Mouse (Mus musculus): ENCODE measurements at regions not wholly inside any gene's neighbourhood (a gene's known extent, or its start where the extent isn't known, plus 50 kb on each side); places are given as distances from the start of the nearest gene placed in this dataset. TPM values are rescaled to one million over a fixed set of nuclear protein-coding genes. Genes with fewer than 3 reads are reported as not detected.
A peak's percentile ranks its signal among the peaks of the same experiment; 100 is the strongest.

DNA sequence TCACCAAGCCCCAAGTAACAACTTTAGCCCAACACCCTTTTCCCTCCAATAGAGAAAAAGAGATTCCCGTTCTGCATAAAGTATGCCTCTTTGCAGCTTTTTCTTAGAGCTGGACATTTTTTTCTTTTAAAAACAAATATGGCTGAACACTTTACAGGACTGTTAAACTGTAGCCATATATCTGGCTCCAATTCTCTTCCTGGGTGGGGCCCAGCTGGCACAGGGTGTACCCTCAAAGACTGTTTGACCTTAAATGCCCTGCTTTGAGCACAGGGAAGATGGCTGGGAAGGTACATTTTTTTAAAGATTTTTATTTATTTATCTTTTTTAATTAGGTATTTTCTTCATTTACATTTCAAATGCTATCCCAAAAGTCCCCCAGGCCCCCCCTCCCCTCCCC is 55.7 kb upstream of the Klf3 start:
- Histone ChIP-seq H3K9ac (no peak overlapping the region), H3K4me1 (replicated peaks) (peaks cover 19% of the 10 kb centered on the region), H3K4me3 (replicated peaks) (no peak overlapping the region), H3K27me3 (no peaks in the 10 kb centered on the region), H3K36me3 (no peaks in the 10 kb centered on the region), H3K27ac (no peak overlapping the region), H3K9me3 (replicated peaks) (no peaks in the 10 kb centered on the region), H3K4me2 (no peak overlapping the region)
- ATAC-seq (ENCODE audit: low read depth) (no peak), DNase-seq (no peak)
- WGBS (ENCODE audit: insufficient replicate concordance), result 85% methylated on average over 1 of the region's 1 CpGs

- Histone ChIP-seq H3K9me3 (replicated peaks) (no peaks in the 10 kb centered on the region), H3K4me1 (replicated peaks) (peaks cover 16% of the 10 kb centered on the region), H3K27me3 (no peaks in the 10 kb centered on the region), H3K36me3 (no peaks in the 10 kb centered on the region), H3K4me2 (no peak overlapping the region), H3K27ac (no peak overlapping the region), H3K9ac (no peak overlapping the region), H3K4me3 (replicated peaks) (no peak overlapping the region)
- 71% methylated on average over 14 of the region's 14 CpGs for WGBS (ENCODE audit: insufficient replicate concordance)
- ATAC-seq (ENCODE audit: low read depth) (no peak), DNase-seq (no peak)
Observed at GRCm38 (mm10) chr5:64749415-64750166, 53.6 kb upstream of the Klf3 start.

GRCm38 (mm10) chr5:64750406-64750805 is 52.8 kb upstream of the Klf3 start:
- Histone ChIP-seq H3K9me3 (replicated peaks) (no peaks in the 10 kb centered on the region), H3K27me3 (no peaks in the 10 kb centered on the region), H3K27ac (no peak overlapping the region), H3K4me2 (no peak overlapping the region), H3K9ac (no peak overlapping the region), H3K36me3 (no peaks in the 10 kb centered on the region), H3K4me3 (replicated peaks) (no peak overlapping the region), H3K4me1 (replicated peaks) (peaks cover 13% of the 10 kb centered on the region)
- WGBS (ENCODE audit: insufficient replicate concordance), result 79% methylated on average over 3 of the region's 3 CpGs
- DNase-seq (no peak), ATAC-seq (ENCODE audit: low read depth) (no peak)

DNA sequence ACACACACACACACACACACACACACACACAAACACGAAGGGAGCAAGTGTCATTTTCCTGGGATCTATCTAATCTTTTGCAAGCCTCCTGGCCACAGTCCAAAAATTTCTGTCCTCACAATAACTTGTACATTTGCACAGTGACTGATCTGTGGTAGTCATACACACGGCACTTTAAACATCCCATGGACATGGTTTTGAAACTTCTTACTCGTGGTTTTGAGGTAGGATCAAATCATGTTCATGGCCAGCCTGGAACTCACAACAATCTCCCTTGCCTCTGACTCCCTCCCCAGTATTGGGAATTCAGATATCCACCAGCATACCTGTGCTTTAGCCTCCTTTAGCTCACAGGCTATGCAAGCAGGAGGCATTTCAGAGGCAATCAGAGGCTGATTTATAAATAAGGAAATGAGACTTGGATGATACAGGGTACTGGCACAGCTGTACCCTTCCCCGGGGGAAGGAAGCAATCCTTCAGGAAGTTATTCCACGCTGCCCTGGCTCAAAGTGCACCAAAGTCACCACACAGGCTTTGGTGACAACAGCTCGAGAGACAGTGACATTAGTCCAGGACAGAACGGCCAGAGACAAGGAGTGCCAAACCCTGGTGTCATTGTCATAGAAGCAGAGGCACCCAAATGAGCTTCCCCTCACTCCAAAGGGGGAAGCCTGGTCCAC is 52.1 kb upstream of the Klf3 start:
- ATAC-seq (ENCODE audit: low read depth), result no peak
- DNase-seq, result no peak

DNA sequence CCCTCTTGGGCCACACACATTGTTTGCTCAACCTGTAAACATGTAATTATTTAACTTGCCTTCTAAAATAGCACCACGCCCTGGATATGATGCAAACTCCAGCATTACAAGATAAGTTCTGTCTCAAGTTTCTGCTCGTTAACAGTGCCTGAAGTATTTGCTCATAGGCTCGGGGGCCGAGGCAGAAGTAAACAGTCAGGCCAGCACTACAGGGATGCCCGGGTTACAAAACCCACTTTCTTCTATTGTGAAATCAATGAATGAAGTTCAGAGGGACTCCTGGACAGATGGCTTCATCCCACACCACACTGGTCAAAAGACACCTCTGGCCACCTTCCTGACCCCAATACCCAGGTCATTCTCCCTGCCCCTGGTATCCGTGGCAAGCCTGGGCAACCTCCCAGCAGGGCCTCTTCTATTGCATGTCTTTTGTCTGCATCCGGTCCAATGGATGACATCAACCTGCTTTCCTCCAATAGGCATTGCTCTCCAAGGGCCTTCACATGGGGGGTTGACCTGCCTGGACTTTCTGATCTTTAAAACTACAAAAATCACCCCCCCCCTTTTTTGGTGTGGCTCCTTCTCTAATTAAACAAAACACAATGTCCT is 49.9 kb upstream of the Klf3 start:
- H3K9ac ChIP-seq, result no peak overlapping the region
- no peak overlapping the region for H3K4me3 ChIP-seq (replicated peaks)
- WGBS (ENCODE audit: insufficient replicate concordance), result 61% methylated on average over 7 of the region's 7 CpGs
- H3K36me3 ChIP-seq, result no peaks in the 10 kb centered on the region
- no peak overlapping the region for H3K4me2 ChIP-seq
- peak; percentile 57 for ATAC-seq (ENCODE audit: low read depth)
- H3K27ac ChIP-seq, result no peak overlapping the region
- no peaks in the 10 kb centered on the region for H3K27me3 ChIP-seq
- no peak for DNase-seq
- no peaks in the 10 kb centered on the region for H3K9me3 ChIP-seq (replicated peaks)
- H3K4me1 ChIP-seq (replicated peaks), result peaks cover 17% of the 10 kb centered on the region

More for the DNA sequence above, 52.1 kb upstream of the Klf3 start:
- H3K4me2 ChIP-seq, result no peak overlapping the region
- H3K27ac ChIP-seq, result no peak overlapping the region
- H3K4me3 ChIP-seq (replicated peaks), result no peak overlapping the region
- peaks cover 13% of the 10 kb centered on the region for H3K4me1 ChIP-seq (replicated peaks)
- H3K27me3 ChIP-seq, result no peaks in the 10 kb centered on the region
- H3K36me3 ChIP-seq, result no peaks in the 10 kb centered on the region
- H3K9ac ChIP-seq, result no peak overlapping the region
- no peaks in the 10 kb centered on the region for H3K9me3 ChIP-seq (replicated peaks)
- 39% methylated on average over 7 of the region's 7 CpGs for WGBS (ENCODE audit: insufficient replicate concordance)

Small RNA genes lying in the stretch of these regions (microRNA-seq; reads per million reads assigned to microRNA genes)
- gene Gm25306, result not detected

Data from liver, embryonic 13.5 days (tissue).